9 mouse cellular contexts compared by ENCODE assay signal in the genomic region with DNA sequence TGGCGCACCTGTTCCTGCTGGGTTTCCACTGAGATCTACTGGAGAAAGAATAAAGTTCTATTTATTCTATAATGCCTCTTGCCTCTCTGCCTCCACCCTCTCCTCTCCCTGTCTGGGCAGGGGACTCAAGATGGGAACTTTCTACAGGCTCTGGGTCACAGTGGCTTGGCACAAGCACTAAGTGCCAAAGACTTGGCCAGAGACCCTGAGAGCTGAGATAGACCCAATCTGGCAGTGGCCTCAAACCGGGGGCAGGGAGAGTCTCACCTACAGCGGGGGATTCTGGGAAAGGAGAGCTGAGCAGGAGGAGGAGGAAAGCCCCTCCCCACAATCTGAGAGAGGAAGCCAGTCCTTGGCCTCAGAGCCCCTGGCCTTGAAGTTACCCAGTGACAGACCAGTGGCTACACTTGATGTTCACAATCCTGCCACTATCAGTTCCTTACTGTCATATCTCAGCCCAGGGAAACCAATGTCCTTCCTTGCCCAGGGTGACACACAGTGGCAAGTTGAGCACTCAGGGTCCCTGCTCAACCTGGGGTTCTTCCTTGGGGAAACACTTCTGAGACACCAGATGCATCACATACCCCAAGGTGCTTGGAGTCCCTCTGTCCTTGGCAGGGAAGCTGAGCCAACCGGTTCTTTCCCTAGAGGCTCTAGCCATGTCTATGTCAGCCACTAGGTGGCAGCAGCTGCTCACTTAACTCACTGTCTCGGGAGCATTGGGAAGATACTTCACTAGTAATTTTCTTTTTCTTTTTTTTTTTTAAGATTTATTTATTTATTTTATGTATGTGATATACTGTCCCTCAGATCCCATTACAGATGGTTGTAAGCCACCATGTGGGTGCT. TPM values are rescaled to one million over a fixed set of nuclear protein-coding genes. Genes with fewer than 3 reads are reported as not detected.
DNase-seq lines count a peak whose midpoint lies in the region; ATAC-seq and TF ChIP-seq lines count a peak whose summit lies in the region.
"Had no signal": no experiment of that assay in that cellular context is flagged by ENCODE, and none has a peak within 500 bp of the region (broad histone marks: within the 10 kb centered on the region; RNA-seq: fewer than 3 reads in every experiment).

No protein-coding gene starts in this region.

- 53% methylated on average over 5 of the region's 5 CpGs for WGBS in intestine, postnatal 0 days
- WGBS in intestine, embryonic 15.5 days = 53% methylated on average over 5 of the region's 5 CpGs
- WGBS in cerebellum, adult 2 months = 38% methylated on average over 5 of the region's 5 CpGs
- WGBS in midbrain, embryonic 14.5 days = 50% methylated on average over 5 of the region's 5 CpGs

- no peak for TF ChIP-seq POLR2A in cerebellum, adult 2 months (IDR thresholded peaks at IDR 0.05; ENCODE audit: borderline replicate concordance, insufficient read depth, low read length)

- TF ChIP-seq CTCF in intestine, postnatal 0 days (IDR thresholded peaks at IDR 0.05; ENCODE audit: low read depth) = peak; percentile 83
- TF ChIP-seq CTCF in cerebellum, adult 2 months (IDR thresholded peaks at IDR 0.05; ENCODE audit: borderline replicate concordance, insufficient read depth, low read depth, low read length) = peak; percentile 81

- no peak overlapping the region for H3K9ac ChIP-seq in intestine, postnatal 0 days (ENCODE audit: low read depth, low read length)
- no peak overlapping the region for H3K9ac ChIP-seq in intestine, embryonic 15.5 days
- no peak overlapping the region for H3K9ac ChIP-seq in midbrain, embryonic 14.5 days (replicated peaks; ENCODE audit: low read length)
- H3K9ac ChIP-seq: embryonic facial prominence, embryonic 13.5 days had no signal

- 0 out of 2 replicates have a peak, but pooled peaks have one; percentile 24 for ATAC-seq in intestine, postnatal 0 days
- no peak for ATAC-seq in intestine, embryonic 15.5 days
- no peak for ATAC-seq in midbrain, embryonic 14.5 days (ENCODE audit: low FRiP score, low TSS enrichment)

- peaks cover 47% of the 10 kb centered on the region for H3K36me3 ChIP-seq in intestine, postnatal 0 days (ENCODE audit: control insufficient read depth, insufficient read depth)
- peaks cover 34% of the 10 kb centered on the region for H3K36me3 ChIP-seq in intestine, embryonic 15.5 days
- H3K36me3 ChIP-seq in midbrain, embryonic 14.5 days (ENCODE audit: control insufficient read depth, insufficient read depth, low read length) = peaks cover 17% of the 10 kb centered on the region; the same call in 1 of the 2 replicates

- DNase-seq in ES-CJ7 (ENCODE audit: low read depth, low spot score) = peak; percentile 84
- peak; percentile 72 to 83 for DNase-seq in cerebellum, adult 2 months
- DNase-seq in frontal cortex, postnatal 10 days (ENCODE audit: low spot score in 2 of 2) = peak; percentile 55 to 75
- DNase-seq in left cerebral cortex, postnatal 10 days (ENCODE audit: extremely low spot score in 1 of 2, low spot score in 2 of 2) = peak; percentile 76 to 83
- peak; percentile 88 for DNase-seq in midbrain, embryonic 14.5 days
- DNase-seq in testis, postnatal 10 days (ENCODE audit: low spot score) = peak; percentile 89

- H3K4me2 ChIP-seq in intestine, postnatal 0 days (replicated peaks; ENCODE audit: low read depth) = no peak overlapping the region
- no peak overlapping the region for H3K4me2 ChIP-seq in intestine, embryonic 15.5 days (replicated peaks)
- H3K4me2 ChIP-seq in midbrain, embryonic 14.5 days (ENCODE audit: low read length) = no peak overlapping the region
- H3K4me2 ChIP-seq: embryonic facial prominence, embryonic 13.5 days had no signal

- no peak overlapping the region for H3K27ac ChIP-seq in intestine, postnatal 0 days (ENCODE audit: low read depth, low read length)
- no peak overlapping the region for H3K27ac ChIP-seq in intestine, embryonic 15.5 days
- no peak overlapping the region for H3K27ac ChIP-seq in cerebellum, adult 2 months (ENCODE audit: insufficient read depth, low read length)
- no peak overlapping the region for H3K27ac ChIP-seq in midbrain, embryonic 14.5 days (replicated peaks; ENCODE audit: low read depth, low read length)
- H3K27ac ChIP-seq: embryonic facial prominence, embryonic 13.5 days had no signal

- H3K4me3 ChIP-seq in intestine, postnatal 0 days (ENCODE audit: low read depth, low read length) = no peak overlapping the region
- no peak overlapping the region for H3K4me3 ChIP-seq in intestine, embryonic 15.5 days (replicated peaks)
- no peak overlapping the region for H3K4me3 ChIP-seq in cerebellum, adult 2 months (replicated peaks; ENCODE audit: insufficient read depth, low read depth, low read length)
- H3K4me3 ChIP-seq in midbrain, embryonic 14.5 days (replicated peaks; ENCODE audit: low read depth, low read length) = no peak overlapping the region
- H3K4me3 ChIP-seq: embryonic facial prominence, embryonic 13.5 days had no signal

- no peaks in the 10 kb centered on the region for H3K4me1 ChIP-seq in intestine, postnatal 0 days (replicated peaks; ENCODE audit: control insufficient read depth, insufficient read depth, low read length)
- H3K4me1 ChIP-seq in intestine, embryonic 15.5 days (replicated peaks) = peaks cover 16% of the 10 kb centered on the region
- H3K4me1 ChIP-seq in cerebellum, adult 2 months (ENCODE audit: control insufficient read depth, insufficient read depth, low read length) = peaks cover 17% of the 10 kb centered on the region
- H3K4me1 ChIP-seq in midbrain, embryonic 14.5 days (ENCODE audit: control insufficient read depth, insufficient read depth, low read length) = peaks cover 17% of the 10 kb centered on the region

- H3K9me3 ChIP-seq in intestine, postnatal 0 days (ENCODE audit: control insufficient read depth) = no peaks in the 10 kb centered on the region
- no peaks in the 10 kb centered on the region for H3K9me3 ChIP-seq in intestine, embryonic 15.5 days
- H3K9me3 ChIP-seq in midbrain, embryonic 14.5 days (ENCODE audit: control insufficient read depth, low read length) = no peaks in the 10 kb centered on the region
- H3K9me3 ChIP-seq: embryonic facial prominence, embryonic 13.5 days had no signal

- intact Hi-C loops in left cerebral cortex, postnatal 10 days (cut with DNase I) = no loop called here

- no peaks in the 10 kb centered on the region for H3K27me3 ChIP-seq in intestine, postnatal 0 days (replicated peaks; ENCODE audit: control insufficient read depth, insufficient read depth, low read length)
- H3K27me3 ChIP-seq in intestine, embryonic 15.5 days (replicated peaks) = no peaks in the 10 kb centered on the region
- H3K27me3 ChIP-seq in cerebellum, adult 2 months (ENCODE audit: control insufficient read depth, insufficient read depth, low read length) = no peaks in the 10 kb centered on the region
- no peaks in the 10 kb centered on the region for H3K27me3 ChIP-seq in midbrain, embryonic 14.5 days (ENCODE audit: control insufficient read depth, insufficient read depth, low read length)
- H3K27me3 ChIP-seq: embryonic facial prominence, embryonic 13.5 days had no signal

RNA-seq across cellular contexts. Expression of gene Gjd3, which starts 7.7 kb away (rescaled TPM):
- 0.61 and 0.80 TPM in 2 replicates for polyA plus RNA-seq in intestine, postnatal 0 days (2015; fragmentation: Nextera tagmentation; extraction: Ambion mirVana)
- 0.20 and 0.35 TPM in 2 replicates for polyA plus RNA-seq in intestine, embryonic 15.5 days (2015; fragmentation: Nextera tagmentation; extraction: Ambion mirVana)
- 1.2 and 2.1 TPM in 2 replicates for polyA plus RNA-seq in cerebellum, adult 2 months (2012; rRNA removed)
- total RNA-seq in left cerebral cortex, postnatal 10 days (2021) = 1 to 10 TPM; 4.1 to 5.1 TPM
- polyA plus RNA-seq in midbrain, embryonic 14.5 days (2014; fragmentation: Nextera tagmentation; extraction: Ambion mirVana) = 0.70 and 2.0 TPM in 2 replicates

RNA-seq across cellular contexts. Expression of gene Rara, which starts 47.5 kb away (rescaled TPM):
- polyA plus RNA-seq in intestine, postnatal 0 days (2015; fragmentation: Nextera tagmentation; extraction: Ambion mirVana) = 22.2 and 22.4 TPM in 2 replicates
- 30.7 and 31.5 TPM in 2 replicates for polyA plus RNA-seq in intestine, embryonic 15.5 days (2015; fragmentation: Nextera tagmentation; extraction: Ambion mirVana)
- 13.5 and 15.4 TPM in 2 replicates for polyA plus RNA-seq in cerebellum, adult 2 months (2012; rRNA removed)
- 10 to 100 TPM; 16.6 to 16.9 TPM for total RNA-seq in left cerebral cortex, postnatal 10 days (2021)
- 8.8 and 11.0 TPM in 2 replicates for polyA plus RNA-seq in midbrain, embryonic 14.5 days (2014; fragmentation: Nextera tagmentation; extraction: Ambion mirVana)

RNA-seq across cellular contexts. Expression of gene Top2a, which starts 48.9 kb away (rescaled TPM):
- 40.9 and 41.8 TPM in 2 replicates for polyA plus RNA-seq in intestine, postnatal 0 days (2015; fragmentation: Nextera tagmentation; extraction: Ambion mirVana)
- polyA plus RNA-seq in intestine, embryonic 15.5 days (2015; fragmentation: Nextera tagmentation; extraction: Ambion mirVana) = 183 and 194 TPM in 2 replicates
- polyA plus RNA-seq in cerebellum, adult 2 months (2012; rRNA removed) = 0.11 and 0.25 TPM in 2 replicates
- 10 to 100 TPM; 10.1 to 12.0 TPM for total RNA-seq in left cerebral cortex, postnatal 10 days (2021)
- 24.9 and 67.9 TPM in 2 replicates for polyA plus RNA-seq in midbrain, embryonic 14.5 days (2014; fragmentation: Nextera tagmentation; extraction: Ambion mirVana)

Comparison
In these comparisons a context has a peak if more than half of its experiments do, and no peak if none do; other contexts are left out.
1. RNA of gene Top2a, which starts 48.9 kb away (polyA plus RNA-seq): 183 to 194 TPM in intestine, embryonic 15.5 days, 24.9 to 67.9 TPM in midbrain, embryonic 14.5 days and 40.9 to 41.8 TPM in intestine, postnatal 0 days; 0.11 to 0.25 TPM in cerebellum, adult 2 months; every median in the first group is over 10 times any median in the second.
2. Peak in every context shown above with its lines, with median percentiles within 50 percentile points of each other: DNase-seq.